Mouse (Mus musculus): Measurements from ENCODE around the gene Ltb4r2. TPM values are rescaled to one million over a fixed set of nuclear protein-coding genes. Genes with fewer than 3 reads are reported as not detected.
A peak's percentile ranks its signal among the peaks of the same experiment; 100 is the strongest.

Ltb4r2 gene
- polyA plus RNA-seq, 1 experiment = 0.29 TPM

DNA sequence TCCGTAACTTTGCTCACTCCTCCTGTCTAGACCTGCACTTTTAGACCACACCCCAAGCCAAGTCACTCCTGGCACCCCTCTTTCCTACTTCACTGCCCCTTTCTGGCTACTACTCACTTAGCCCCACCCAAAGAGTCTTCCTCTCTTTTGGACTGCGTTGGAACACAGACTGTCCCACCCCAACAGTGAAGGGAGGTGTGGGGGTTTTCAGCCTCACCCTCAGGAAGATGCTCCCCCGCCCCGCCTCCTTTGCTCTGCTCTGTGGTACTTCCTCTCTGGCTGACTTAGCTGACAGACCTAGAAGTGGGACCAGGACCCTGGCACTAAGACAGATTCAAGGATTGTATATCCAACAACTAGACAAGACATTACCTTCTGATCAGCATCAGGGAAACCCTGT is 4.5 kb downstream of the Ltb4r2 start, which contains the start of gene Ltb4r1:
Gene Ltb4r1 (plus strand): TSS at position 267 of the 400 bp plus-strand sequence.
- TF ChIP-seq POLR2A (IDR thresholded peaks at IDR 0.05; ENCODE audit: borderline replicate concordance, extremely low read depth, insufficient read depth, insufficient read length, poor library complexity, severe bottlenecking) (no peak), CTCF (IDR thresholded peaks at IDR 0.05; ENCODE audit: borderline replicate concordance, extremely low read depth, insufficient read depth, insufficient read length) (no peak)
- no peak for DNase-seq (ENCODE audit: low read depth)

DNA sequence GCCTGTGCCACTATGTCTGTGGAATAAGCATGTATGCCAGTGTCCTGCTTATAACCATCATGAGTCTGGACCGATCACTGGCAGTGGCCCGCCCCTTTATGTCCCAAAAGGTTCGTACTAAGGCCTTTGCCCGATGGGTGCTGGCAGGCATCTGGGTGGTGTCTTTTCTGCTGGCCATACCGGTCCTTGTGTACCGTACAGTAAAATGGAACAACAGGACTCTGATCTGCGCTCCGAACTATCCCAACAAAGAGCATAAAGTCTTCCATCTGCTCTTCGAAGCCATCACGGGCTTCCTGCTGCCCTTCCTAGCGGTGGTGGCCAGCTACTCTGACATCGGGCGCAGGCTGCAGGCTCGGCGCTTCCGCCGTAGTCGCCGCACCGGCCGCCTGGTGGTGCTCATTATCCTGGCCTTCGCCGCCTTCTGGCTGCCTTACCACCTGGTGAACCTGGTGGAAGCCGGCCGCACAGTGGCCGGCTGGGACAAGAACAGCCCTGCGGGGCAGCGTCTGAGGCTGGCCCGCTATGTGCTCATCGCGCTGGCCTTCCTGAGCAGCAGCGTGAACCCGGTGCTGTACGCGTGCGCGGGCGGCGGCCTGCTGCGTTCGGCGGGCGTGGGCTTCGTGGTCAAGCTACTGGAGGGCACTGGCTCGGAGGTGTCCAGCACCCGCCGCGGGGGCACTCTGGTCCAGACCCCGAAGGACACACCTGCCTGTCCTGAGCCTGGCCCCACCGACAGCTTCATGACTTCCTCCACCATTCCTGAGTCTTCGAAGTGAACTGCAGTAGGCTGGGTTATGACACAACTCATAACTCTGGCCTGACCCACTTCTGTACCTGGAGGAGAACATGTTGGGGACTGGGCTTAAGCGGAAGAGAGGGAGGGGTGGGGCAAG is 6.5 kb downstream of the Ltb4r2 start:
- TF ChIP-seq POLR2A (IDR thresholded peaks at IDR 0.05; ENCODE audit: borderline replicate concordance, extremely low read depth, insufficient read depth, insufficient read length, poor library complexity, severe bottlenecking) = no peak
- TF ChIP-seq CTCF (IDR thresholded peaks at IDR 0.05; ENCODE audit: borderline replicate concordance, extremely low read depth, insufficient read depth, insufficient read length) = peak; percentile 43; the same call in 1 of the 2 replicates
- peak; percentile 64 for DNase-seq (ENCODE audit: low read depth)

DNA sequence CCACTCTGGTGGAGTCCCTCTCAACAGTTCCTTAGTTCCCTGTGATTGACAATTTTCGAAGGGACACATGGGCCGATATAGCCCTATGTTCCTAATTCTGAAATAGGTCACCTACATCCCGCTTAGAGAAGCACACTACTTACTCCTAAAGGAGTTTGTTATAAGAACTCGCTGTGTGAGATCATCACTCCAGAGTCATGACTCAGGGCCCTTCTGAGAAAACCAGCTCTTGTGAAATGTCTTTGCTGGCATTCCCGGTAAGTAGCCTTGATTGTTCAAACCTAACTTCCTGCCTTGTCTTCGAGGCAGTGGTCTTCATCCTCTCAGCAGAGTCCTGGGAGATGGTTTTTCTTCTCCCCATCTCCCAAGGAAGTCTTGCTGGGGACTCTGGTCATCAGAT is 7.3 kb downstream of the Ltb4r2 start:
- TF ChIP-seq POLR2A (IDR thresholded peaks at IDR 0.05; ENCODE audit: borderline replicate concordance, extremely low read depth, insufficient read depth, insufficient read length, poor library complexity, severe bottlenecking) (no peak), CTCF (IDR thresholded peaks at IDR 0.05; ENCODE audit: borderline replicate concordance, extremely low read depth, insufficient read depth, insufficient read length) (no peak)
- no peak for DNase-seq (ENCODE audit: low read depth)

DNA sequence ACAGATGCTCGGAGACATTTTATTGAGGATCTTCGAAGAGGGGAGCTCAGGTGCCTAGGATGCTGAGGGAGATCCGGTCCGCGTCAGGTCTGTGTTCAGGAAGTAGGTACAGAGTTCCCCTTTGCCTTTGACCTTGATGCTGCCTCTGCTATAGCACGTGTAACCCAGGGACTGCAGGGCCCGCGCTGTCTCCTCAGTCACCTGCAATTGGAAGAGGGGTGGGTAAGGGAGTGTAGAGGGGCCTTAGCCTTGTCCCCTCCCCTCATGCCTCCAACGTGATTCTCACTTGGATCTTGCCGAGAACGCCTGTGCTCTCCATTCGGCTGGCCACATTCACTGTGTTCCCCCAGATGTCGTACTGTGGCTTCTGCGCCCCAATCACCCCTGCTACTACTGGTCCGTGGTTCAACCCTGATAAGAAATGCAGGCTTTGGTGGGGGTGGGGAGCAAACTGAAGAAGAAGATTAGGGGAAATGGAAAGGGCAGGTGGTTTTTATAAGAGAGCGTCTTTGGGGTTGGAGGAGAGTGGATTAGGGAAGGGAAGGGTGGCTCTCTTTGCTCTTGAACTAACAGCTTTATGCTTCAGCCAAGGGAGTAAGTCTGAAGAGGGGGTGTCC is 8.0 kb downstream of the Ltb4r2 start:
- no peak for DNase-seq (ENCODE audit: low read depth)
- TF ChIP-seq POLR2A (IDR thresholded peaks at IDR 0.05; ENCODE audit: borderline replicate concordance, extremely low read depth, insufficient read depth, insufficient read length, poor library complexity, severe bottlenecking) (no peak), CTCF (IDR thresholded peaks at IDR 0.05; ENCODE audit: borderline replicate concordance, extremely low read depth, insufficient read depth, insufficient read length) (no peak)

DNA sequence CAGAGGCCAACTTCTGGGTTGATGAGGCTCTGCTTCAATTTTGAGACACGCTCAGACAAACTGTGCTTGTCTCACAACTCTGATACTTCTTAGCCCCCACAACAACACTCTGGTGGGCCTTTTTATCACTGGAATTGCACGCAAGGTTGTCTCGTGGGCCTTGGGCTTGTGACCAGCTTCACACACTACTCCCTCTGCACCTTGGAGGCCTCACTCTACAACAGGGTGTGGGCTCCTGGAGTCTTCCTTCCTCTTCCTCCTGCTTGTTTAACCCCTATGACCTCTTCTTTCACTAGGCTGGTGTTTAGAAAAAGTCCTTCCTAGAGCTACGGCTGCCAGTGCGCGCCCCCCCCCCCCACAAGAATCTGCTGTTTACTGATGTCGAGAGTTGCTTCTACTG is 15.5 kb downstream of the Ltb4r2 start:
- no peak for DNase-seq (ENCODE audit: low read depth)
- TF ChIP-seq POLR2A (IDR thresholded peaks at IDR 0.05; ENCODE audit: borderline replicate concordance, extremely low read depth, insufficient read depth, insufficient read length, poor library complexity, severe bottlenecking) = no peak
- no peak for TF ChIP-seq CTCF (IDR thresholded peaks at IDR 0.05; ENCODE audit: borderline replicate concordance, extremely low read depth, insufficient read depth, insufficient read length)

DNA sequence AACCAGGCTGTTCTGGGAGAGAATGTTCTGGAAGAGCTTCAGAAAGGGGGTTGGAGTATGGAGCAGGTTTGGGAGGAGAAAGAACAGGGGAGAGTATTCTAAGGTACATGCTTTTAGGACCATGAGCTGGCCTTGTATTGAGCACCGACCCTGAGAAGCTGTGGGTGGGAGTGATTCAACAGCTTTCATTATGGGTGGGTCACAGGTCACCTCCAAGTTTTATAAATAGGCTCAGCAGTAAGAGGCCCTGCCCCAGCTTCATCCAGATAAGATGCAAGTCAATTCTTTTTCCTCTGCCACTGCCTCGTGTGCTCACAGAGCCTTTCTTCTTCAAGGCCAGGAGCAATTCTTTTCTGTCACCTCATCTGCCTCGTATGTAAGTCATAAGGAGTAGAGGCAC is 15.9 kb downstream of the Ltb4r2 start:
- TF ChIP-seq POLR2A (IDR thresholded peaks at IDR 0.05; ENCODE audit: borderline replicate concordance, extremely low read depth, insufficient read depth, insufficient read length, poor library complexity, severe bottlenecking) = no peak
- TF ChIP-seq CTCF (IDR thresholded peaks at IDR 0.05; ENCODE audit: borderline replicate concordance, extremely low read depth, insufficient read depth, insufficient read length) = no peak
- no peak for DNase-seq (ENCODE audit: low read depth)

DNA sequence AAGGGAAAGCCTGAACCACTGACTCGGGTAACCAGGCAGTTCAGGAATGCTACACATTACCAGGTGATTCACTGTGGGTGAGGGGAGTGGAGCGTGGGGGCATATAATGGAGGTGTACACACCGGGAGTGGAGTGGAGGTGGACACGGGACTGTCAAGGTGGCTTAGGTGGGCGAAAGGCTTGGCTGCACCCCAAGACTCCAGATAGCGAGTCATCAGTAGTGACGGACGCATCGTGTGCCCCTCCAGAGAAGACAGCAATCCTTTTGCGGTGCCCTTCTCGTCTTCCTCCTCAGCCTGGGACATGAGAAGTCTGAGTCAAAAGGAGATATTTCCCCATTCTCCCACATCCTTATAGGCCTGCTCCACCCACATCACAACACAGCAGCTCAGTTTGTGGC is 16.6 kb downstream of the Ltb4r2 start:
- DNase-seq (ENCODE audit: low read depth) = no peak
- TF ChIP-seq POLR2A (IDR thresholded peaks at IDR 0.05; ENCODE audit: borderline replicate concordance, extremely low read depth, insufficient read depth, insufficient read length, poor library complexity, severe bottlenecking) (no peak), CTCF (IDR thresholded peaks at IDR 0.05; ENCODE audit: borderline replicate concordance, extremely low read depth, insufficient read depth, insufficient read length) (no peak)

DNA sequence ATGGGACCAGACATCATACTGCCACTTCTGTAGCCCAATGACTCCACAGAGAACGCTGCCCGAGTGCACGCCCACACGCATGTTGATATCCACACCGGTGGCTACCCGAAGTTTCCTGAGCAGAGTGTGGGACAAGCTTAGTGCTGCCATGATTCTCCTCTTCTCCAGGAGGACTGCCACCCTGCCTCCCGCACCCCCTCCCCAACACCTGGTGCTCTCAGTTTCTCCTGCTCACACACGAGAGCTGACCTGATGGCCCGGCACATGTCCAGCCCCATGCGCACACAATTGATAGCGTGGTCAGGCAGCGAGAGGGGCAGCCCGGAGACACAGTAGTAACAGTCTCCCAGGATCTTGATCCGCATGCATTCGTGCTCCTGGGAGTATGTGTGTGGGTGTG is 17.5 kb downstream of the Ltb4r2 start:
- DNase-seq (ENCODE audit: low read depth) = no peak
- TF ChIP-seq CTCF (IDR thresholded peaks at IDR 0.05; ENCODE audit: borderline replicate concordance, extremely low read depth, insufficient read depth, insufficient read length) = no peak
- TF ChIP-seq POLR2A (IDR thresholded peaks at IDR 0.05; ENCODE audit: borderline replicate concordance, extremely low read depth, insufficient read depth, insufficient read length, poor library complexity, severe bottlenecking) = no peak

DNA sequence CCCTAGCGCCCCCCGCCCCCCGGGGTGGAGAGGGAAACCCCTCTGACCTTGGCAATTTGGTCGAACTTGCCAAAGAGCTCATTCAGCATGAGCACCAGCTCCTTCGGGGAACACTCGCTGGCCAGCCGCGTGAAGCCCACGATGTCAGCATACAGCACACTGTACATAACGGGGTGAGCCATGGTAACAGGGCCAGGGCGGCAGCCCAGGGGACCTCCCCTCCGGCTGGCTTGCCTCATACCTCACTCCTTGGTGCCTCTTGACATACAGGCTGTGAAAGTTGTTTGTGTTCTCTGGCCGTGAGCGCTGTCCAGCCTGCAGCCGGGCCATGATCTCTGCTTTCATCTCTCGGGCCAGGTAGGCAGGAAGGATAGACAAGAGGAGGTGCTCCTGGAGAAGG is 18.4 kb downstream of the Ltb4r2 start:
- no peak for DNase-seq (ENCODE audit: low read depth)
- TF ChIP-seq POLR2A (IDR thresholded peaks at IDR 0.05; ENCODE audit: borderline replicate concordance, extremely low read depth, insufficient read depth, insufficient read length, poor library complexity, severe bottlenecking) = no peak
- TF ChIP-seq CTCF (IDR thresholded peaks at IDR 0.05; ENCODE audit: borderline replicate concordance, extremely low read depth, insufficient read depth, insufficient read length) = no peak

DNA sequence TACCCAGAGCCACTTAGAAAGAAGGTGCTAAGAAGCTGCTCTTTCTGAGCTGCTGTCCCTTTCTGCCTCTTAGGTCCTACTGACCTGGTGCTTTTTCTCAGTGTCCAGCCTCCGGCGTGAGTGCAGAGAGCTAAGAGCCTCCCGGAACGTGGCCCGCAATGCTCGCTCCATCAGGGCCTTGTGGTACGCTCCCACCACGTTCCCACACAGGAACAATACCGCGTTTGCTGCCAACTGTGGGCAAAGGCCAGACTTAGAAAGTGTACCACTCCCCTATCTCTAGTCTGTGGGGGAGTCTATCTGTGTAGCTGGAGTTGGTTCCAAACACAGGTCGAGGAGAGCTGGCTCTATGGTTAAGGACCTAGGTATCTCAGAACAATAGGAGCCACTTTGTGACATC is 19.5 kb downstream of the Ltb4r2 start:
- no peak for DNase-seq (ENCODE audit: low read depth)
- TF ChIP-seq CTCF (IDR thresholded peaks at IDR 0.05; ENCODE audit: borderline replicate concordance, extremely low read depth, insufficient read depth, insufficient read length) (no peak), POLR2A (IDR thresholded peaks at IDR 0.05; ENCODE audit: borderline replicate concordance, extremely low read depth, insufficient read depth, insufficient read length, poor library complexity, severe bottlenecking) (no peak)

DNA sequence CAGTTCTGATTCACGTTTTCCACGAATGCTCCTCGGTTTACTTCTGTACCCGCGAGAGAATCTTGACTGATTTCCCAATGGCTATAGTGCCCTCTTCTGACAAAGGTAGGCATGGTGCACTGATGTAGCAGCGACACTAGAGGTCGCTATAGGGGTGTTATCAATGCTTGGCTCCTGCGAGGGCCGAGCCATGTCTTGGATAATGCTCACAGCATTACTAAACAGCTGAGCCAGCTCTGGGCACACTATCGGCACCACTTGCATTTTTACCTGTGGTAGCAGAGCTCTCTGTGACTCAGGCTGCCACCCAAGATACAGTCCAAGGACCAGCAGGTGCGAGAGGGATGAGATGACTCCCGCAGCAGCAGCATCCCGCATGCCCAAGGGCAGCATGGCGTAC is 20.1 kb downstream of the Ltb4r2 start:
- TF ChIP-seq CTCF (IDR thresholded peaks at IDR 0.05; ENCODE audit: borderline replicate concordance, extremely low read depth, insufficient read depth, insufficient read length) (peak; percentile 96), POLR2A (IDR thresholded peaks at IDR 0.05; ENCODE audit: borderline replicate concordance, extremely low read depth, insufficient read depth, insufficient read length, poor library complexity, severe bottlenecking) (no peak)
- peak; percentile 90 for DNase-seq (ENCODE audit: low read depth)
